Mouse (Mus musculus) heart, adult 8-10 months (tissue): Measurements from ENCODE around the gene Ferd3l. TPM values are rescaled to one million over a fixed set of nuclear protein-coding genes. Genes with fewer than 3 reads are reported as not detected.

Experiments
- DNase-seq: peaks from one replicate; pipeline ENCODE4 v3.0.0; 2022; ENCODE audit warnings: low spot score
- total RNA-seq, 4 experiments: library from RNA; stranded (reverse); gene quantifications; 2 replicates each; pipeline ENCODE4 v1.2.4; 2022

The Ferd3l gene
- total RNA-seq, result not detected

DNA sequence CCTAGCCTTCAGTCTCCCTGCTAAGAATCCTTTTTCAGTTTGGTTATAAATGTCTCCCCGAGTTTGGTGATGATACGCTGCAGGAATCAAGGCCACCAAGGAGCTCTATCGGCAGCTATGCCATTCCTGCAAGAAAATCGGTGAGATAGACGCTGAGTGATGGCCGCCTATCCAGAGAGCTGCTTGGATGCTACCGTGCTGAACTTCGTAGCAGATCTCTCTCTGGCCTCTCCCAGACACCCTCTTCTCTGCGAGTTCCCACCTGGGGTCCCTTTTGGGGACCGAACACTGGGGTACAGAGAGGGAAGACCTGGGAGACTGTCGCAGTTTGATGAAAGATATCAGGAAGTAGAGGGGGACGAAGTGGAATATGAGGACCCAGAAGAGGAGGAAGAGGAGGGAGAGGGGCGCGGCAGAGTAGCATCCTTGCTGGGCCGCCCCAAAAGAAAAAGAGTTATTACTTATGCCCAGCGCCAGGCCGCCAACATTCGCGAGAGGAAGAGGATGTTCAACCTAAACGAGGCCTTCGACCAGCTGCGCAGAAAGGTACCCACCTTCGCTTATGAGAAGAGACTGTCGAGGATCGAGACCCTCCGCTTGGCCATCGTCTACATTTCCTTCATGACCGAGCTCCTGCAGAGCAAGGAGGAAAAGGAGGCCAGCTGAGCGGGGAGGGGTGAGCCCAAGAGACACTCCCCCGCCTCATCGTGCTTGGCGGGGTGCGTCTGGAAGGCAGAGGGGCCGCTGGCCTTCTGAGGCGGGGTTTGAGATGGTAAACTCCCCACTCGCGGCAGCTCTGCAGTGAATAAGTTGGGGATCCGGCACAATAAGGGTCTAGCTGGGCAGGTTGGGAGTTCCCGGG, at the start of gene Ferd3l:
Gene Ferd3l (plus strand): TSS at position 95 of the 862 bp plus-strand sequence.
- DNase-seq, result no peak

- peak; percentile 9 for DNase-seq
Measured at GRCm38 (mm10) chr12:33893956-33894355, 34.3 kb upstream of the Ferd3l start.

DNA sequence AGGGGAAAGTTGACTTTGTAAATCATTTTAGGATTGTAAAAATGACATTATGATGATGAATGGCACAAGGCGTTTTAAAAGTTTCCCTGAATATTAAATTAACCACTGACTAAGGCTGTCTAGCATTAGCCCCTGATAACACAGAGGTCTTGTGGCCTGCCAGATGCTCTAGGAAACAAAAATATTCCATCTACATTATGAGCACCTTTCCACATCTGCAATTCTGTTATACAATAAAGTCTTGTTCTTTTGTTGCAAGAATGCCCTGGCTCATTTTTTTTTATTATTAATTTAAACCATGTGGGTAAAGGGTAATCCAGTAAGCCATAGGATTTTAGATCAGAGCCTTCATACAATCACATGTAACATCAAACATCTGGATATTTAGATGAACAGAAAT, 33.6 kb upstream of the Ferd3l start:
- DNase-seq, result no peak

GRCm38 (mm10) chr12:33926751-33927150, 1.5 kb upstream of the Ferd3l start:
- no peak for DNase-seq

GRCm38 (mm10) chr12:33927334-33928098, 709 bp upstream of the Ferd3l start:
- DNase-seq, result no peak

GRCm38 (mm10) chr12:33952843-33953242, 24.6 kb downstream of the Ferd3l start:
- no peak for DNase-seq

- no peak for DNase-seq
Measured at GRCm38 (mm10) chr12:33954931-33955565, 26.8 kb downstream of the Ferd3l start.

DNA sequence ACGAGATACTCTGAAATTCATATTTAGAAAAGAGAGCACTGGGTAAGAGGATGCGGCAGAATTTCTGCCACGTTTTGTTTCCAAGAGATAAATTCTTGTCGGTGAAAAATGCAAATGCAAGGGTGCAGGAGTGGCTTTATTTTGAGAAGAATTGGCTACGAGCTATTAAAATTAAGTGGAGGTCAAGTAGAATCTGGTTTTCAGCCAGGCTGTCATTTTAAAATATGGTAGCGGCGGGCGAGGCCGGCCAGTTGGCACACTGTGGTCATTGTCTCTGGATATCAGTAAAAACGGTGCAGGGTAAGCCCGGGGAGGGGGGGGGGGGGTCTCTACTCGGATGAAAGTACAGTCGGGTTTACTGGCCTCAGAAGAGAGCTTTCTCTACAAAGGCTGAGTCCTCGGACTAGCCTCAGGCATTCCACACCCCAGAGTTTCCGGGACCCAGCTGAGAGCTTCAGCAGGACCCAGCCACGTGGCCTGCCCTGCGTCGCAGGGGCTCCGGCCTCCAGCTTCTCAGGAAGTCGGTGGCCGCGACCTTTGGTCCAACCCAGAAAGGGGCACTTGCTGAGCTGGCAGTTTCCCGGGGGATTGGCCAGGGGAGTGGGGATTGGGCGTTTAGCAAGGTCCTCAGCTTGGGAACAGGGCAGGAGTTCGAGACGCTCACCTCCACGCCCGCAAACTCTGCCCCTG, 27.5 kb downstream of the Ferd3l start:
- DNase-seq, result no peak

GRCm38 (mm10) chr12:33956576-33957399, 28.6 kb downstream of the Ferd3l start:
- no peak for DNase-seq

DNA sequence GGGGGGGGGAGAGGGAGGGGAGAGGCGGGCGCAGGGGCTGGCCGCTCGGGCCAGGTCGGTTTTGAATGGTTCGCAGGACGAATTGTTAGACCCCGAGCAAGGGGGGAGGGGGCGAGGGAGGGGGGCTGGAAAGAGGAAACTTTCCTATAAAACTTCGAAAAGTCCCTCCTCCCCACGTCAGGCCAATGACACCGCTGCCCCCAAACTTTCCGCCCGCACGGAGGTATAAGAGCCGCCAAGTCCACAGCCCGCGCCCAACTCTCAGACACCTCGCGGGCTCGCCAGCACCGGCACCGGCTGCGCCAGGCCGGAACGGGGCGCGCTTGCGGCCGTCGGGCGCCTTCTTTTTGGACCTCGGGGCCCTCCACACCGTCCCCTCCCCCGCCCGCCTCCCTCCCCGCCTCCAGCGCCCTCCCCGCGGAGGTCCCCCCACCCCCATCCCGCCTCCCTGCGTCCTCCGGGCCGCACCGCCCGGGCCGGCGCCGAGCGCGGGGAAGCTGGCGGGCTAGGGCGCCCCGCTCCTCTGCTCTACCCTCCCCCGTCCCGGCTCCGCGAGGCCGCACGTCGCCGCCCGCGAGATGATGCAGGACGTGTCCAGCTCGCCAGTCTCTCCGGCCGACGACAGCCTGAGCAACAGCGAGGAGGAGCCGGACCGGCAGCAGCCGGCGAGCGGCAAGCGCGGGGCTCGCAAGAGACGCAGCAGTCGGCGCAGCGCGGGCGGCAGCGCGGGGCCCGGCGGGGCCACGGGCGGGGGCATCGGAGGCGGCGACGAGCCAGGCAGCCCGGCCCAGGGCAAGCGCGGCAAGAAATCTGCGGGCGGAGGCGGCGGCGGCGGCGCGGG, 29.4 kb downstream of the Ferd3l start, which contains the start of gene Twist1:
Gene Twist1 (plus strand): TSS at position 272 of the 841 bp plus-strand sequence.
- no peak for DNase-seq

- DNase-seq, result no peak
Measured at GRCm38 (mm10) chr12:33958241-33959194, 30.3 kb downstream of the Ferd3l start.

DNA sequence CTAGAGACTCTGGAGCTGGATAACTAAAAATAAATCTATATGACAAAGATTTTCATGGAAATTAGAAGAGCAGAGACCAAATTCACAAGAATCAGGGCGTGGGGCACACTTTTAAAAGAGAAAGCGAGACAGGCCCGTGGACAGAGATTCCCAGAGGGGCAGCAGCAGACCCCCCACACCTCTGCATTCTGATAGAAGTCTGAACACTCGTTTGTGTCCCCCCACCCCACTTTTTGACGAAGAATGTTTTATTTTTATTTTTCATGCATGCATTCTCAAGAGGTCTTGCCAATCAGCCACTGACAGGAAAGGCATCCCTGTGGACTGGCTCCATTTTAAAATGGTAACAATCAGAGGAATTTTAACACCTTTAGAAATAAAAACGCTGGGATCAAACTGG, 31.0 kb downstream of the Ferd3l start:
- DNase-seq, result no peak

DNA sequence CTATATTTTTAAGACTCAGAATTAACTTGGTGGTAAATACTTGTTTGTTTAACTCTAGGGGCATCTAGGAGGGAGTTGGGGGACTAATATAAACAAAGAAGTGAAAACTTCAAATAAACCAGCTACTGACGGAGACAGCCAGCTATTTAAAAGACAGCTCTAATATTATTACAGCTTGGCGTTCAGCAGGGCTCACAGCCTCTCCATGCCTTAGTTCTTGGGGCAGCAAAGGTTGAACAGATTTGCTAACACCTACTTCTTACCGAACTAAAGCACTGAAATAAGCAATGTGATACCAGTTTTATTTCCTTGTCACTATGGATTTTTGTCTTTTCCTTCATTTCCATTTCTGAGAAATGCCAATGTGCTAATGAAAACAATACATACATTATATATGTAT, 31.6 kb downstream of the Ferd3l start:
- no peak for DNase-seq

GRCm38 (mm10) chr12:33961013-33961412, 32.8 kb downstream of the Ferd3l start:
- no peak for DNase-seq

DNA sequence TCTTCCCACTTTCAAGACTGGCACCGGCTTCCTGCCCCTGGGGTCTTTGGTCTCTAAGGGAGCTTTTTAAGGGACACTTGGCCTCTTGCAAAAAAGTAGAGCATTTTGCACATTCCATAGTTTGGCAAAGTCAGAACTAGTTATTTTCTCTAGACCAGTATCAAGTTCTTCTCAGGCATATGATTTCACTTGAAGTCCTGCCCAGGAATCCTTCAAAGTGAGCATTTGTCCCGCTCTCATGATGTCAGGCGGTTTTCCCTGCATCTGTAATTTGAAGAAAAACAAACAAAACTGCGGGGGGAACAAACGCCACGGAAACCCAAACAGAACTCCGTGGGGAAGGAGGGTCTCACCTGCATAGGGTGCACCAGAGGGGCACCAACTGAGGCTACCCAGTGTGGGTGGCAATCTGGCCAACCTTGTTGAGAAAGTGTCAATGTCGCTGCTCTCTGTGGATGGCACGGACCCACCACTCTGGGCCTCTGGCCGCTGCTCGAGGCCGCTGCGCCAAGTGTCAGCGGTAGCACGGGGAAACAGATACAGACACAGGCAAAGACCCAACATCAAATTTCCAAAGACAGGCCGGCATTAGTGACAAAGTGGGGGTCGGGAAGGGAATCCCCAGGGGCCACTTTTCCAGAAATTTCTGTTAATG, 34.0 kb downstream of the Ferd3l start:
- DNase-seq, result no peak

DNA sequence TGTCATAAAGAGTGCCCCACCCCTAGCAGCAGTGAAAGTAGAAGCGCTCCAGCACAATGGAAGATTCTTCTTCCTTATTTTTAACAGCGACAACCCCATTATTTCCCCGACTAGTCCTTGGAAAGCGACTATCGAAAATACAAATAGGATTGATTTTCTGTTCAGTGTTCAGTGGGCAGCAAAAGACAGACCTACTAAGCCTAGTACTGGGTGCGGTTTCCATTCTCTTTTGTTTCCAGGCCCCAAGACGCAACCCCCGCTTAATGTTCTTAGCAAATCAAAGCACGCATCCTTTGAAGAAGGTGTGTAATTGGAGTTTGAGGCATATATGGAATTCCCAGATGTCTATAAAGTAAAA, 34.5 kb downstream of the Ferd3l start:
- no peak for DNase-seq

- no peak for DNase-seq
Measured at GRCm38 (mm10) chr12:33963671-33964369, 35.6 kb downstream of the Ferd3l start.

DNA sequence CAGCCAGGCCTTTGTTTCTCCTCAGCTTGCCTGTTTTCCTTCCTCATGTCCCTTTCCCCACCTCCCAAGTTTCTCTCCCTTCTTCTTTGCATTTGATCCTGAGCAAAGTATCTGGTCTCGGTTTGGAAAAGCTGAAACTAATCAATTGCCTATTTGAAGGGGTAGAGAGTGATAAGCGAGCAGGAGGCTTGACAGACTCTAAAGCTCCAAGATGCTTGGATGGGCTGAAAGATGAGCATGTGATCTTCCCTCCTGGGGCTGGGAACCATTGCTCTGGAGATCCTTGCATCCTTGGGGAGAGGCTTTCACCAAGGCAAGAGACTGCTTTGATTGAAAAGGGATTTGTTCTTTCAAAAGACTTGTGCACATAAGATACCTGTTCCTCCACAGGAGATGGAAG, 36.2 kb downstream of the Ferd3l start:
- DNase-seq, result no peak
